Mouse (Mus musculus) naive thymus-derived CD4-positive, alpha-beta T cell, adult 2 months (primary cell): ENCODE results near the gene Zup1.
"Not testable (repeated sequence)": the region's sequence is repeated elsewhere in the genome, so short reads cannot be mapped to it uniquely, and the experiment has no call there.

Experiments used
- DNase-seq: peaks from one replicate; pipeline ENCODE4 v3.0.0-alpha.2; 2011; ENCODE audit warnings: low read depth

Gene Zup1

DNA sequence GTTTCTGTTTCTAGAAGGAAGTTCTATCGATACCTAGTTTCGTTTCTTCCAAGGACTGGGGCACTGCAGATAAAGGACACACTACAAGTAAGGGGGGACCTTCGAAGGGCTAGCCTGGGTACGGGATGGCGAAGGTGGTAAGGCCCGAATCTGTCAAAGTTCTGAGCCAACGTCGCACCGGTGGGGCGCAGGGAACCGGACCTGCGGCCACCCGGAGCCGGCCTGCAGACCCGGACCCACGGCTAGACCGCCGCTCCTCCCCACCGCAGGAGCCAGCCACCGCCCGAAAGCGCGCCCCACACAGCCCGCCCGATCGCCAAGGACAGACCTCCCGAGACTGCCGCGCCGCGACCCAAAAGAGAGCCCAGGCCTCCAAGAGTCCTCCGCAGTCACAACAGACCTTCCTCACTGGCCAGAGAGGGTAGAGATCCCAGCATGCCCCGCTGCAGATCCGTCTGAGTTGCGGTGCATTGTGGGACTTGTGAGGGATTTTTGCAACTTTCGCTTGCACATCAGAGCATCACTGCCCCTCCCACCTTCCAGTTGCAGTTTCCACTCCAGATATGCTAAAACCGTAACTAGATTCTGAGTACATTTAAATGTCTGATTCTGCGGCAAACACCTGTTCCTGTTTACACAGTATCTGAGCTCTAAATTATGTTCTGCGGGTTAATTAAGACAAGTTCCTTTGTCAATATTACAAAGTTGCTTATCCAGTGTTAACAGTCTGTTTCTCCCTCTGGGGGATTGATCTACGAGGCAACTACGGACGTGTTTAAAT, at the start of gene Zup1:
TSS of gene Zup1 (minus strand) at position 467 of the 781 bp plus-strand sequence.
- DNase-seq = peak; percentile 92

- no peak for DNase-seq
These were observed 47.3 kb upstream of the Zup1 start for GRCm38 (mm10) chr10:33998397-33998796.

DNA sequence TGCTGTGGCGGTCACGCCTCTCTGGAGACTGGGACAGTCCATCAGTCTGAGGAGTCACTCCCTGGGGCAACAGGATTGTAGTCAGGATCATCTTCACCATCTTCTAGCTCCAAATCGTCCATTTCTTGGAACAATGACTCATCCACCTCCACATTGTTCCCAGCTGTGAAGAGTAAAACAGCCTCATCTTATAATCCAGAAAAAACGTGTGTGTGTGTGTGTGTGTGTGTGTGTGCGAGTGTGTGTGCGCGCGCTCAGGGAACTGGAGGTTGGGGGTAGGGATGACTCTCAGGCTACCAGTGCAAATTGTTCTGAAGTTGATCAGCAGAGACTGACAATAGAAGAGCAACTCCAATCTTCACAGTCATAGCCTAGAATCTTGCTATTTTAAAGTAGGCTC, 45.6 kb upstream of the Zup1 start:
- not testable (repeated sequence) for DNase-seq

DNA sequence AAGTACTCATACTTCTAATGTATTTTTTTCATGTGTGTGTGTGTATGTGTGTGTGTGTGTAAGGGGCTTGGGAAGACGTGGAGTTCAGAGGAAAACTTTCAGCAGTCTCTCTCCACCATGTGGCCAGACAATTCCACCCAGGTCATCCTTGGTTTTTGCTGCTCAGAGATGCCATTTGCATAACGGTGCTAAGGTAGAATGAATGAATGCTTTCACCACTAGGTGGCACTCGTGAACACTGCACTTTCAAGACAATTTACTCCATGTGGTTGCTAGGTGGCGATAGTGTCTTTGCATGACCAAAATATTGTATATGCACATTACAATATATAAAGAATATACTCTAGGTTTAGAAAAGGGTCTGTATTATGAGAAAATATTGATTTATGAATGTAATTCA, 35.7 kb upstream of the Zup1 start:
- DNase-seq = peak; percentile 91

- no peak for DNase-seq
These were observed 23.9 kb upstream of the Zup1 start for GRCm38 (mm10) chr10:33974781-33975494.

- DNase-seq = no peak
These were observed 1.4 kb upstream of the Zup1 start for GRCm38 (mm10) chr10:33952509-33952908.

GRCm38 (mm10) chr10:33946336-33946735, 4.7 kb downstream of the Zup1 start:
- no peak for DNase-seq

GRCm38 (mm10) chr10:33945390-33945789, 5.7 kb downstream of the Zup1 start:
- no peak for DNase-seq

- DNase-seq = no peak
These were observed 10.4 kb downstream of the Zup1 start for GRCm38 (mm10) chr10:33940702-33941101.

- DNase-seq = no peak
These were observed 45.6 kb downstream of the Zup1 start for GRCm38 (mm10) chr10:33905489-33905888.

- DNase-seq = peak; percentile 19
These were observed 46.3 kb downstream of the Zup1 start, which contains the start of gene Rsph4a for GRCm38 (mm10) chr10:33904530-33905481. Rsph4a (plus strand) TSS chr10:33905111.

DNA sequence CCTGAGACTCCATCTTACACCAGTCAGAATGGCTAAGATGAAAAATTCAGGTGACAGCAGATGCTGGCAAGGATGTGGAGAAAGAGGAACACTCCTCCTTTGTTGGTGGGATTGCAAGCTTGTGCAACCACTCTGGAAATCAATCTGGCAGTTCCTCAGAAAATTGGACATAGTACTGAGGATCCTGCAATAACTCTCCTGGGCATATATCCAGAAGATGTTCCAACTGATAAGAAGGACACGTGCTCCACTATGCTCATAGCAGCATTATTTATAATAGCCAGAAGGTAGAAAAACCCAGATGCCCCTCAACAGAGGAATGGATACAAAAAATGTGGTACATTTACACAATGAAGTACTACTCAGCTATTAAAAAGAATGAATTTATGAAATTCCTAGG, 49.5 kb downstream of the Zup1 start:
- DNase-seq = not testable (repeated sequence)

DNA sequence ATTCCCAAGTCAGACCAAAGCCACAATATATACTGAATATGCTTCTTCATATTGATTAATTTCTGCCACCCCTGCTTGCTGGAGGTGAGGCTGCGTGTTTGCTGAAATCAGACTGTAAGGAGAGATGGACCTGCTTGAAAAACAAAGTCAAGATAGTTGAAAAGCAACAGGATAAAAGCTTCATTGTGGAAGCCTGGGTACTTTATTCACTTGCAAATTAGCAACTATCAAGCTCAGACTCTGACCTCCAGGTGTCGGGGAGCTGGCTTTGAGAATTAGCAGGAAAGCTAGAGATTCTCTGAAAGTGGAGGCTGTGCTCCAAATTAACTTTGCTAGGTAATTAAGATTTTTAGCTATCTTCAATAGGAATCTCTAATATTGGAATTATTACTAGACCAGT, 68.7 kb downstream of the Zup1 start:
- DNase-seq = not testable (repeated sequence)

- DNase-seq = no peak
These were observed 78.2 kb downstream of the Zup1 start for GRCm38 (mm10) chr10:33872672-33873398.

DNA sequence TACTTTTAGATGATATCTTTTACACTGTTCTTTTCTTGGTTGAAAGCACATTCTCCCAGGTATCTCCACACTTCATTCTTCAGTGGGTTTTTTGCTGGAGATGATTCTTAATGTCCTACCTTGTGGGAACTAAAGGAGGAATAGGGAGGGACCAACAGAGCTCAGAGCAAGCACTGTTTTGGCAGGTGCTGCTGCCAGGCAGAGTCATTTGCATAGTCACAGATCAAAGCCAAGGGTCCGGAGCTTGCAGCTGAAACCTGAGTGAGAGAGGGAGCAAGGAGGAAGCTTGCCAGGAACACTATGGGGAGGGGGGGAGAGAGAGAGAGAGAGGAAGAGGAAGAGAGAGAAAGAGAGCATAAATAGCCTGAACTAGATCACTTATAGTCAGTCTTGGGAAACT, 80.6 kb downstream of the Zup1 start:
- DNase-seq = no peak
